Mouse (Mus musculus) embryo, embryonic 11.5 days (tissue): ENCODE results near the gene Olfr191.
"Not testable (repeated sequence)": the region's sequence is repeated elsewhere in the genome, so short reads cannot be mapped to it uniquely, and the experiment has no call there.

Experiments
- DNase-seq: peaks from one replicate; pipeline ENCODE4 v3.0.0-alpha.2; 2012; ENCODE audit warnings: low read depth, low spot score

Gene Olfr191

GRCm38 (mm10) chr16:59089722-59090121 lies at the start of gene Olfr191:
Gene Olfr191 (minus strand): TSS chr16:59089822.
- DNase-seq, result not testable (repeated sequence)

DNA sequence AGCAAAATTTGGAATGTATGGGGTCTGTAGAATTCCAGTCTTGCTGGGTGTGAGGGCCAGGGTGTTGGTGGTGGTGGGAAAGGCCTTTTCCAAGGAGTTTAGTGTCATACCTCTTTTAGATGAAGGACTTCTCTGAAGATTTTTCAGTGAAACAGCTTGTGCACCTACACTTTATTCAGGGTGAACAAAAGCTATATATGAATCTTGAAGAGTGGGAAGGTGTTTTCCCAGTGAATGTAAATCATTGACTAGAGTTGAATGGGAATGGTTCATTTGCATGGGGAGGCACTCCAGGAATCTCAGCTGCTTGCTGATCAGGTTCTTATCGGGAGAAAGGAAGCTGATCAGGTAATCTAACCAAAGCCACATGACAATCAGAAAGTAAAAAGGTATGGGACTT lies 41.1 kb upstream of the Olfr191 start:
- no peak for DNase-seq

- DNase-seq, result no peak
Observed at GRCm38 (mm10) chr16:59120969-59121368, 31.3 kb upstream of the Olfr191 start, which contains the start of gene Olfr194. Gene Olfr194 (minus strand): TSS chr16:59121069.

- DNase-seq, result no peak
Observed at GRCm38 (mm10) chr16:59111781-59112180, 22.2 kb upstream of the Olfr191 start, which contains the start of gene Olfr193. Gene Olfr193 (minus strand): TSS chr16:59111881.

DNA sequence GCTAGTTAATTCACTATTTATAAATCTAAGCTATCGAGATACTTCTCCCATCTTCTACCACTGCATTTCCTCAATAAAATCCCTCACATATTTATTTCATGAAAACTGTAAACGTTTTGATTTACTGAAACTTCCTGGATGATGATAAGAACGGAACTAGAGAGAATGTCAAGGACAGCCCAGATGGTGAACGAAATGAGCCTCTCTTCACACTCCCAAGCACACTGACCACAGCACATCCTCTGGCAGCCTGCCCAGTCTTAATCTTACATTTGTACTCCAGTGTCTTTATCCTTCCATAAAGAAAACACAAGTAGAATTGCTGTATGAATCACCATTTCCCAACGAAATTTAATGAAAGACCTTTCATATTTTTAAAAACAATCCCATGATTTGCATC lies 18.9 kb upstream of the Olfr191 start:
- DNase-seq, result not testable (repeated sequence)

GRCm38 (mm10) chr16:59105312-59105711 lies 15.7 kb upstream of the Olfr191 start:
- no peak for DNase-seq

DNA sequence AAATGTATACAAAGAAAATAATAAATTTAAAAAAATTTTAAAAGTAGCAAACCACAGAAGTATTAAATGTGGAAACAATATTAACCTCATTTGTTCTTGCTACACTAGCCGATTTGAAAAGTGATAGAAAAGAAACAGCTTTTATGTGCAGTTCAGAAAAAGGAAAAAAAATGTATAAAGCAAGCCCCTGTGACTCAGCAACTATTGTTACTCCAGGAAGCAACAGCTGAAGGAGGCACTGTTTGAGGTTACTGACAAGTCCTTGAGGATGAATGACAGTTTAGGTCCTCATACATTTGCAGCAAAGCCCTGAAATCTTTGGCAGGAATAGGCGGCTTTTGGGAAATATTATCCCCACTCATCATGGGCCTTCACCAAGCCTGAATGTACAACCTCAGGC lies 8.5 kb downstream of the Olfr191 start:
- DNase-seq, result not testable (repeated sequence)

GRCm38 (mm10) chr16:59077905-59078304 lies 11.7 kb downstream of the Olfr191 start, which contains the start of gene Olfr190:
Gene Olfr190 (minus strand): TSS chr16:59078005.
- no peak for DNase-seq

DNA sequence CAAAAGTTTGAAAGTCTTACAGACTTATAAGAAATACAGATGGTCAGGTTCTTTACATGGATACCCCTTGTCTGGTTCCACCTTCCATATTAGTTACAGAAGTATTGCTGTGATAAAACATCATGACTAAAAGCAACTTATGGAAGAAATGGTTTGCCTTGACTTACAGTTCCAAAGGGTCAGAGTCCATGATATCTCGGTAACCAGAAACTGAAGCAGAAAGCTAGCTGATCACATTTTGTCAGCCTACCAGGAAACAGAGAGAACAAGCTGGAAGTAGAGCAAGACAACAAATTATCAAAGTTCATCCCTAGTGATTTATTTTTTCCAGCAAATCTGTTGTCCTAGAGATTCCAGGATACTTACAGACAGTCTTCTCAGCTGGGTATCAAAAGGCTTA lies 16.1 kb downstream of the Olfr191 start:
- DNase-seq, result no peak

- DNase-seq, result no peak
Observed at GRCm38 (mm10) chr16:59071755-59072154, 17.9 kb downstream of the Olfr191 start.

- DNase-seq, result not testable (repeated sequence)
Observed at GRCm38 (mm10) chr16:59062411-59062810, 27.2 kb downstream of the Olfr191 start.

- not testable (repeated sequence) for DNase-seq
Observed at GRCm38 (mm10) chr16:59049286-59049685, 40.3 kb downstream of the Olfr191 start.

DNA sequence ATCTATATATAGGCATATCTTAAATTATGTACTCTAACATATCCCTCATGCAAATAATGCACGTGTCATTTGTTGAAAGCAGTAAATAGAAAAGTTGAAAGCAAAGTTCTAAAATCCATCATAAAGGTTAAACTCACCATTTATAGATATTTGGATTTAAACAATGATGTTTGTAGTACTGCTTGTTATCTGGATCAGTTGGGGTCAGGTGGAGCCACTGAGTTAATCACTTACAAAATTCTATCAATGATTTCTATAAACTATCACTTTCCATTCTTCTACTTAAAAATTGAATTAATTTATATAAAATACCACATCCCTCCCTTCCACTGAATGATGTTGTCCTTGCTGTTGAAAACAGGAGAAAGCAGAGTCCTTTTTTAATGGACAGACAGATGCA lies 40.8 kb downstream of the Olfr191 start:
- DNase-seq, result no peak

- DNase-seq, result no peak
Observed at GRCm38 (mm10) chr16:59047579-59047978, 42.0 kb downstream of the Olfr191 start.

DNA sequence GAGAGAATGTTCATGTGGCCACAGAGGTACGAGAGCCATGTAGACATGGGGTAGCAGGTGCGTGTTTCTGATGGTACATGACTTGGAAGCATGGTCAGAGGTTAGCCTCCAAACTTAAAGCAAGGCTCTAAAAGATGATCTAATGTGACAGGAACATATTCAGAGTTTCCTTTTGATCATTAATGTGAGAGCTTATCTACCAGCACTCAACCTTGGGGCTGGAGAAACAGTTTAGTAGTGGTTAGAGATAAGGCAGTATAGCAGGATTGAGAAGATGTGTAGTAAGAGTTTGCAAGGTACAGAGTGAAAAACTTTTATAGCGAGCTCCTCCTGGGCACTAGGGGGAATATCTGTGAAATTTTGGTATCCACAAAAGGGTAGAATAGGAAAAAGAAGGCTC lies 43.8 kb downstream of the Olfr191 start:
- DNase-seq, result no peak

- DNase-seq, result no peak
Observed at GRCm38 (mm10) chr16:59039710-59040109, 49.9 kb downstream of the Olfr191 start, which contains the start of gene Olfr187. Gene Olfr187 (minus strand): TSS chr16:59039767.
